Mouse (Mus musculus) stomach, postnatal 0 days (tissue): Measurements from ENCODE around the gene Lpar2.

Experiments used
- CTCF ChIP-seq: IDR thresholded peaks from 2 replicates; pipeline ENCODE4 v1.5.1; 2016; ENCODE audit warnings: antibody characterized with exemption, low read depth, mild to moderate bottlenecking, moderate library complexity
- EP300 ChIP-seq: optimal IDR thresholded peaks from 2 replicates; pipeline ENCODE3; 2016; ENCODE audit warnings: antibody characterized with exemption

DNA sequence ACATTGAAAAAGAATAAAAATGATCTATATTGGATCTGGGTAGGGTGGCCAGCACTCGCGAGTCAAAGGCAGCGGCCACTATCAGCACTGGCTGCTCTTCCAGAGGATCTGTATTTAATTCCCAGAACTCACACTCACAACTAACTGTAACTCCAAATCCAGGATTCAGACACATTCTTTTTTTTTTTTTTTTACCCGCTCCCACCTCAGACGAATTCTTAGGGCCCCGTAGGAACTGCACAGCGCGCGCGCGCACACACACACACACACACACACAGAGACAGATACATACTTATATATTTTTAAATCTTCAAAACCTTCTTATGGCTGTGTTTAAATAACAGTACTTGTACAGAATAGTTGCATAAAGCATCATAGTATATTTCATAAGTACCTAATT, 31.9 kb upstream of the Lpar2 start:
- TF ChIP-seq CTCF (no peak), EP300 (no peak)
